Mouse (Mus musculus) naive thymus-derived CD4-positive, alpha-beta T cell, adult 2 months (primary cell): Measurements from ENCODE around the gene Cmip.
"Not testable (repeated sequence)": the region's sequence is repeated elsewhere in the genome, so short reads cannot be mapped to it uniquely, and the experiment has no call there.

Experiments used
- DNase-seq: peaks from one replicate; pipeline ENCODE4 v3.0.0-alpha.2; 2011; ENCODE audit warnings: low read depth

Cmip gene

DNA sequence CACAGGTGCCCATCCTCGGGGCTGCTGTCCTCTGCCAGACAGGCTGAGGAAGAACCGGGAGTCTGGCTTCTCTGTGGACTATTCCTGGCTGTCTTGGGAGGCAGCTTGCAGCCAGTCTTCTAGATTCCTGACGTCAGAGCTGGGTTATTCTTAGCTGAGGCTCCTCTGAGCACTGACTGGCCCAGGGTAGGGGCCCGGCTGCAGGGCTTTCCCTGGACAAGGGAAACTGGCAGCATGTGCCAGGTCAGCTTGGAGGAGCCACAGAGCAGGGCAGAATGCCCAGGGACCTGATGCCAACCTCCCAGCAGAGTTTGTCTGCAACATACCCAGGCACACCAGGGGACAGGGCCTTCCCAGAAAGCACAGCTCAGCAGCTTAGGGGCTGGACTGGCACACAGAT is 166.2 kb downstream of the Cmip start:
- no peak for DNase-seq

DNA sequence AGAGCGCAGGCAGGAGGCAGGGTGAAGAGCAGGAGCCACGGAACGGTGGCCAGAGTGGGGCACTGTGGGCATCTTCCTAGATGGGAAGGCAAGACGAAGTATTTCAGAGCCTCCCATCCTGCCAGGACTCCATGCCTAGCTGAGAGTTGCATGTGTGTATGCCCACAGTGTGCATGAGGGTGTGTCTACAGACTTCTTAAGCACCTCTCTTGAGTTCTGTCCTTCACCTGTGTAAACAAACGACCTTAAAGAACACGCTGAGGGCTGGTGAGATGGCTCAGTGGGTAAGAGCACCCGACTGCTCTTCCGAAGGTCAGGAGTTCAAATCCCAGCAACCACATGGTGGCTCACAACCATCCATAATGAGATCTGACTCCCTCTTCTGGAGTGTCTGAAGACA is 171.0 kb downstream of the Cmip start:
- not testable (repeated sequence) for DNase-seq

DNA sequence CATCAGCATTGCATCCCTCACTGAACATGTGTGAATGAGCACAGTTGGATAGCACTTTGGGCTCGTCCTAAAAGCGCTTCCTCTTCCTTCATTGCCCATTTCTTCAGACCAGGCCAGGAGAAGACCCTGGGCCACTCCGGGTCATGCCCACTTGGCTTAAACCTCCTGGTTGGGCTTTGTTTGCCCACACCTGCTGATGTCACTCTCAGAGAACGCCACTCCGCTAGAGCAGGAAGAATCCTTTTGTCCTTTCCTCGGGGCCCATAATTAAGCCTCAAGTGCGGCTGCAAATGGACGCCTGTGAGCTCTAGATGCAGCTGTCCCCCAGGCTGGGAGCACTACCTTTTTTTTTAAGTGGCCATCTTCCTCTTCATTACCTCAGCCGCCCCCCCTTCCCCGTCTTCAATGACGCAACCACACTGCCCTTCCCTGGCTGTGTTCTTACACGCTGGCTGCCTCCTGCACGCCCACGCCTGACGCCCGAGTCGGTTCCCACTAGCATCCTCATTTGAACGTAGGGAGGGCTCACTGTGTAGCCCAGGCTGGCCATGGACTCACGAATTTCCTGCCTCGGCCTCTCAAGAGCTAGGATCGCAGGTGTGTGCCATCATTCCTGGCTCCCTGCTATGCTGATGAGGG is 171.8 kb downstream of the Cmip start:
- no peak for DNase-seq

DNA sequence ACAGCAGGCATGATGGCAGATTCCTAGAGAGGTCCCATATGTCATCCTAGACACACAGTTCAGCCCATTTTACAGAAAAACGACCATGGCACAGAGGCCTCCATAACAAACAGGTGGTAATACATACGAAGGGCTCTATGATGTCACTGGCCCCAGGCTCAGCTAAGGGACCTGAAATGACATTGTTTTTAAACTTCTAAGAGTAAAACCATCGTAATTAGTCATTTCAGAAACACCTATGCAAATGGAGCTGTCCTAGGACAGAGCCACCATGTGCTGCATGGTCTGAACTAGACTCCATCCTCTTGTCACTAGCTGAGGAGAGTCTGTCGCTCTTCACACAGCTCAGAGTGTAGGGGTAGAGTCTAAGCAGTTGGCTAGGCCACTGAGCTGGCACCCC is 173.8 kb downstream of the Cmip start:
- no peak for DNase-seq

DNA sequence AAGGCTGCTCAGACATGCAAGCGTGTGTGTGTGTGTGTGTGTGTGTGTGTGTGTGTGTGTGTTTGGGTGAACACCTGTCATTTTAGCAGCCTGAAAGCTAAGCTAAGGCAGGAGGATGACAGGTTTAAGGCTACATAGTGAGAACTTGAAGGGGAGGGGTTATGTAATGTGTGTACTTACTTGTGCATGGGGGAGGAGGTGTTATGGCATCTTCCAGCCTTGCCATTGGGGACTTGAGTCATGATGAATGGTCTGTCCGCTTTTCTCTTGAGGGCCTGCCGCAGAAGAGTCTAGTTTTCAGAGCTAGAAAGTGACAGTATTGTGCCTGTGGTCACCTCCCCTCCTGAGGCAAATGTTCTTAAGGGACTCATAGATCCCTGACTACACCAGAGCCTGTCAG is 174.7 kb downstream of the Cmip start:
- DNase-seq = no peak

DNA sequence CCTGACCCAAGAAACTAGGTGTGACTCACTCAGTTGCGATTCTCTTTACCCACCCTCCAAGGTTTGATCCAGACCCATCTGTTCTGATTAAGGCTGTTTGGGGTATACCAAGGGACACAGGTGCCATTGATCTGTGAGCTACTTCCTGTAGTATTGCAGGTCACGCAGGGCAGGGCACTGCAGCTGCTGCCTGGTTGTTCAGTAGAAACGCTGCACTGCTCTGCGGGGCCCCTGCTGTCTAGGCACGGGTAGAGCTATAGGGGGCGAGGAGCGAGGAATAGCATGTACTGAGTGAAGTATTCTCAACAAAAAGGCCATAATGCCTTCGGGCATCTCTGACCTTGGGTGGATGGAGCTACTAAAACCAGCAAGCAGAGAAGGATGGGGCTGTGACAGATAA is 175.2 kb downstream of the Cmip start:
- DNase-seq = no peak

DNA sequence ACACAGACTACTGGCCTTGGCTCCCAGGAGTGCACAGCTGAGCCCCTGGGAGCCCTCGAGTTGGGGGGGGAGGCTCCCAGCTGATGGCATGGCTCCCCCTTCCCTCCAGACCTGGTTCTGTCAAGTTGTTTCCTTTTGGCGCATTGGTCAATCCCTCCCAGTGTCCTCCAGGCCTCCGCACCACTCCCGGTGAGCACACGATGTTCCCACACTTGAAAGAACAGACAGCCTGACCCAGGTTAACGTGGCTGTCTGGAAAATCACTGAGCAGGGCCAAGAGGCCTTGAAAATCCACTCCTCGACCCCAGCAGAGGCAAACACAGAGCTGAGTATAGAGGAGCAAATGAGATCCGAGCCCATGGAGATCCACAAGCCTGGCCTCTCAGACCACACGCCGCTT is 177.1 kb downstream of the Cmip start:
- DNase-seq = no peak

DNA sequence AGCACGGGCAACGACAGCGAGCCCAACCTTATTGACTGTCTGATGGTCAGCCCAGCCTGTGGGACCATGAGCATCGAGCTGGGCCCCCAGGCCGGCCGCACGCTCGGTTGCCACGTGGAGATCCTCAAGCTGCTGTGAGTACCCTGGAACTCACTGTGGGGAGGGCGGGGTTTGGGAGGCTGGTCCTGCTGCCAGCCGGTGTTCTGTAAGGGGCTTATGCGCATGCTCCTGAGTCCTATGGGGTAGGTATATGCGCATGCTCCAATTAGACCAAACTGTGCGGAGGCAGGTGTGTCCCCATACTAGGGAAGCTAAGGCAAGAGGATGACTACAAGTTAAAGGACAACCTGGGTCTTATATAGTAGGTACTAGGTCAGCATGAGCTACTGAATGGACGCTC is 179.9 kb downstream of the Cmip start:
- no peak for DNase-seq

DNA sequence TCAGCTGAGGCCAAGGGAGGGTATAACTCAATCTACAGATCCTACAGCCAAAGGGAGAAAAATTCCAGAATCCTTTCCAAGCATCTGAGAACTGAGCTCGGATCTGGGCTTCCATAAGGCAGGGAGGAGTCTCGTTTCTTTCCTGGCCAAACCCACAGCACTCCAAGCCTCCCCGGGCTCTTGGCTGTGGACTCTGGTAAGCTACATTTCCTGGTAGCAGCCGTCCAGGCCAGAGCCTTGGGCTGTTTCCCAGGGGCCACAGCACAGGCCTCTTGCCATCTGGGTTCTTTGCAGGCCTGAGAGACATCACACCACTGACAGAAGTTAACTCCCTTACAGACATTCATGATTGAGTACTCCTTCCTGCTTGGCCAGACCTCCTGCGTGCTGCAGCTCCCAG is 180.8 kb downstream of the Cmip start:
- no peak for DNase-seq

DNA sequence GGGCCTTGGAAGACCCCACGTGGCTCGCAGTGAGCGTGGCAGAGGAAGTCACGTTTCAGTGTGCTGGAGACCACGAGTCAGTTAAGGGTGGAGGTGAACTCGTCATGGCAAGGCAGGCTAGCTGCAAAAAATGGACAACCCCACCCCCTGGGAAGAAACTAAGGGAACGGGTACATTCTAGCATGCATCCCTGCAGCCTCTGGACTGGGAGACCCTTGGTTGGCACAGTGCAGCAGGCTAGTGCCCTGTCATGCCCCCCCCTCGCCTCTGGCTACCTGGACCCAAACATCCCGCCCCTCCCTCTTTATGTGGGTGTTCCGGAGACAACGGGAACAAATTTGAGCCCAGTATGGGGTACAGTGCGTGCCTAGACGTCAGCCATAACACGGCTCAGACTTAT is 183.5 kb downstream of the Cmip start:
- DNase-seq = no peak

DNA sequence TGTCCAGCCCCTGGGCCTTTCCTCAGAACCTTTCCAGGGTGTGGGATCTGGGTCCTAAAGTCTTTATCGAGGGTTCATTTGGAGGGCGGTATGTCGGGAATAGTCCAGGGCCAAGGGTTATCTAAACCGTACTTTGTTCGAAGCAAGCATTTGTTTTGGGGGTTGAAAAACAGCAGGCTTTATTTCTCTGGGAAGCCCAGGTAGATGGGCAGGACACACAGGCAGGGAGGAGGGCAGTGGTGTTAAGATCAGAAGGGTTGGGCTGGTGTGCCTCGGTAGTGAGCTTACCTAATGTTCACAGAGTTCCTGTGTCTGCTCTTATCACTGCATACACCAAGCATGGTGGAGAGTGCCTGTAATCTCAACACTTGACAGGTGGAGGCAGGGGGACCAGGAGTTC is 183.9 kb downstream of the Cmip start:
- no peak for DNase-seq

DNA sequence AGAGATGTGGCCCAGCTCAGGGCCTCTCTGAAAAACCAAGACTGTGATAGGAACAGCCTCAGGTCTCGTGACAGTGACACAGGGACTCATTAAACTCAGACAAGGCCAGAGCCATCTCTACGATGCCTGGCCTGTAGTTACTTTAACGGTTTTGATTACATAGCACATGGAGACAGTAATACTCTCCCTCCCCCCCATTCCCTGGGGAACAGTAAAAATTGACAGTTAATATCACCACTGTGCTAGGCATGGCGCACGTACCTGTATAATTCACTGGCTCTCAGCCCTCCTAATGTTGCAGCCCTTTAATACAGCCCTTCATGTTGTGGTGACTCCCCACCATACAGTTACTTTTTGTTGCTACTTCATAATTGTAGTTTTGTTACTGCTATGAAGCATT is 188.6 kb downstream of the Cmip start:
- DNase-seq = no peak

DNA sequence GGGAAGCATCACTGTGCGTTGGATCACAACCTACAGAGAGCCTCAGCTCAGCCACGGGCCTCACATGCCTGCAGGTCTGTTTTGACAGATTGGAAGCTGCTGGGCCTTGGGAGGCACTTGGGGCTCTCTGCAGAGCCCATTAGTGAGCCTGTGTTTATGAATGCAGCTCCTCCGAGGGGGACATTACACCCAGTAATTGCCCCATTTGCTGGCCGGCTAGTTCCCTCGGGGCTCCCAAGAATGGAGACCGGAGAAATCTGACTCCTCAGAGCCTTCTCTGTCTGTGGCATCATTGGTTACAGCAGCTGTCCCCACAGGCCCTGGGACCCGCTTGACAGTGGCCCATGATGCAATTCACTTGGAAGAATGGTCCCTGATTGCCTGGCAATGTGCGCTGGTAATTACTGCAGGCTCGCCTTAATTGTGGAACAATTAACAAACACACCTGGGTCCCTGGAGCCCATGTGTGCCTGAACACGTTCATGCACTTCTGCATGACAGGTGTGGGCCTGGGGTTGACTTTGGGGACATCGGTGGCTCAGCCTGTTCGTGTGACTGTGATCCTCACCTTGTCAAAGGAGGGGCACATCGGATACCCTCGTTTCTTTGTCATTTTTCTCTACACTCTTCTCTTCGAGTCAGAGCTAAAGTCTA is 189.6 kb downstream of the Cmip start:
- no peak for DNase-seq

DNA sequence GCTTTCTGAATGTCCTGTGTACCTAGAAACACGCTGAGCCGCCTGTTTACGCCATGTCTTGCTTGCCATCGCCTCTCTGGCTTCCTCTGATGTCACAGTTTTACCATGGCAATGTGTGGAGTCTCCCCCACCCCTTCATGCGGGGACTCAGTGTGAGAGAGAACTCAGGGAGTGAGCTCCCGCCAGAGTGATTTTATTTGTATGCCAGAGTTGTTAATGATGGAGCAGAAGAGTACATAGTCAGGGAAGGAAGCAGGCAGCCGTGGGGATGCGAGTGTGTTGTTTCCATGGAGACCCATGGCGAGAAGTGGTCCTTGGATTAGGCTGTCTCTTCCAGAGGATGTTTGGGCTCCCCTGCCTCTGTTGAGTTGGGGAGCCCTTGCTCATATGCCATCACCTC is 194.2 kb downstream of the Cmip start:
- DNase-seq = no peak

DNA sequence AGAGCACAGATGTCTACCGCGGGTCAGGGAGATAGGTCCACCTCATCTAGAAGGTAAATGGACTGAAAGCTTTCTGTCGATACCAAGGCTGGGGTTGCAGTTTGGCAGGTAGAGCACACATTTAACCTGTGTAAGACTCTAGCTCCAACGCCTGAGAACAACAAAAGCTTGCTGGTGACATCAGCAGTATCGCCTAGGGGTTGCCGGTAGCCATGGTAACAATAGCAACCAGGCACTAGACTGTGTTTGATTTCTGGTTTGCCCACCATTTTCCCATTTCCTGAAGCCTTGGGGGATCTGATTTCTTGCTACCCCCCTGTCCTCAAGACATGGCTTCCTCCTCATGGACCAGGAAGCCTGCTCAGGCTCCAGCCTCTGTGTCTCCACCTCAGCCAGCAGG is 197.1 kb downstream of the Cmip start:
- no peak for DNase-seq

DNA sequence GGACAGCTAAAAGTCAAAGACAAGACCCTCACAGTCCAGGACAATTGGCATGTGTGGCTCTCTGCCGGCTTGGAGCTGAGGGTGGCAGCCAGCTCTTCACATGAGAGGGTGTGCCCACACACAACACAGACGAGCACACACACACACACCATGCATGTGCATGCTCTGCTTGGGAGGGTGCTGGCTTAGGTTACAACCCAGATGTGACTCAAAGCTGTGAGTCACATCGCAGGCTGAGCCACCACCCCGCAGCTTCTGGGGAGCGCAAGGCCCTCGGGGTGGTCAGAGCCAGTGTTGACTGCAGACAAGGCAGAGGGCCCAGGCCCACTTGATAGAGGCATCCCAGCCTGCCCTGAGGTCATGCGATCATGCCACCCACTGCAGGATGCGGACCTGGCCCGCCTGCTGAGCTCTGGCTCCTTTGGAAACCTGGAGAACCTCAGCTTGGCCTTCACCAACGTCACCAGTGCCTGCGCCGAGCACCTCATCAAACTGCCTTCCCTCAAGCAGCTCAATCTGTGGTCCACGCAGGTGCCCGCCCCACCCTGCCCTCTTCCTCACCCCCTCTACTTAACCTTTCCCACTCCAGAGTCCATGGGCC is 197.8 kb downstream of the Cmip start:
- no peak for DNase-seq

DNA sequence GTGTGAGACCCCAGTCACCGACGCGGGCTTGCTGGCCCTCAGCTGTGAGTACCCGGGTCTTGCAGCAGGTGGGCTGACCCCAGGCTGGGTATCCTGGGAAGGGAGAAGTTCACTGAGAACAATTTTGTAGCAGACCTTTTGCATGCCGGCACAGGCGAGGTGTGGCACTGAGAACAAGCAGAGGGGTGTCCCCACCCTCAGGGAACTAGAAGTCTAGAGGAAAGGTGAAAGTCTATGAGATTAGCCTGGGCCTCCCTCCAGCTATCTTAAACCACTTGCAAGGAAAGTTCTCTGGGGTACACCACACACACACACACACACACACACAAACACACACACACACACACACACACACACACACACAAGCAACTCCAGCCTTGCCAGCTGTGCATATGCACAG is 198.8 kb downstream of the Cmip start:
- no peak for DNase-seq

DNA sequence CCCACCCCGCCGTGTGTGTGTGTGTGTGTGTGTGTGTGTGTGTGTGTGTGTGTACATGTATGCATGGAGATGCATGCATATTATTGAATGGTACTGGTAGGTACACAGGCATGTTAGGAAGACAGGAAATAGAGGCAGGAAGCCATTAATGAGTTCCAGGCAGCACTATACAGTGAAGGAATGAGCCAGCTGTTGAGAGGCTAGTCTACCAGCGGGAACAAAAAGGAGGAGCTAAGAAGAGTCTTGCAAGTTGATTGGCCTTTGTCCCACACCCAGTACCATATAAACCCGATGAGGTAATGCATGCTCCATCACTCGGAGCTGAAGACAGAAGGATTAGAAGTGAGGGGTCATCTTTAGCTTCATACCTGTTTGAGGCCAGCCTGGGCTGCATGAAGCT is 201.6 kb downstream of the Cmip start:
- no peak for DNase-seq

DNA sequence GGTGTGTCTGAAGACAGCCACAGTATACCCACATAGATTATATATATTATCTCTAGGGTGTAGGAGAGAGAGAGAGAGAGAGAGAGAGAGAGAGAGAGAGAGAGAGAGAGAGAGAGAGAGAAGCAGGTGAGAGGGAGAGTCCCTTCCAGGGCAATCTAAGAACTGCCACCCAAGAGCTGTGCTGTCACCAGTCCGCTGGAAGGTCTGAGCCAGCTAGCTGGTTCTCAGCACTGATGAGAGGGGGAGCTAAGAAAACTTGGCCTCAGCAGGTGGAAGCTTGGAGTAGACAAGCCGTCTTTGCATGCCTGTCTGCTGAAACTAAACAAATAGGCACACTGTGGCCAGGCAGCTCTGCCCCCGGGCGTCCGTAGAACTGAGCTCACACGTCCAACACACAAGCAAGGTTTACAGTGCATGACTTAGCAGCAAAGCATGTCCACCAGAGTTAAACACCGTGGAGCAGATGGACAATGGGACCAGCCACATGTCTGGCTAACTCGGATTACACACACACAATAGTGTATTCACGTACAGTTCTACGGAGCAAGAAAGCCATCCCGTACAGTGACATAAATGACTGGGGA is 205.9 kb downstream of the Cmip start:
- DNase-seq = no peak

DNA sequence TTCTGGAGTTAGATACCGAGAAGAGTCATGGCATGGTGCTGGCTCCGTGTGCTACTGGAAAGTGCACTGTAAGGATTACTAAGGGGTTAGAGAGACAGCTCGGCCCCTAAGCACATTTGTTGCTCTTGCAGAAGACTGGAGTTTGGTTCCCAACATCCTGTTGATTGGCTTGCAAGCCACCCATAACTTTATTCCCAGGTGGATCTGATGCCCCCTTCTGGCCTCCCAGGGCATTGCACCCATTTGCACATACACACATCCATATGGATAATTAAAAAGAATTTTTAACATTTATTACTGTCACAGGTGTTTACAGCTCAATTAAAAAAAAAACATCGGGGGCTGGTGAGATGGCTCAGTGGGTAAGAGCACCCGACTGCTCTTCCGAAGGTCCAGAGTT is 207.7 kb downstream of the Cmip start:
- DNase-seq = peak; percentile 28

DNA sequence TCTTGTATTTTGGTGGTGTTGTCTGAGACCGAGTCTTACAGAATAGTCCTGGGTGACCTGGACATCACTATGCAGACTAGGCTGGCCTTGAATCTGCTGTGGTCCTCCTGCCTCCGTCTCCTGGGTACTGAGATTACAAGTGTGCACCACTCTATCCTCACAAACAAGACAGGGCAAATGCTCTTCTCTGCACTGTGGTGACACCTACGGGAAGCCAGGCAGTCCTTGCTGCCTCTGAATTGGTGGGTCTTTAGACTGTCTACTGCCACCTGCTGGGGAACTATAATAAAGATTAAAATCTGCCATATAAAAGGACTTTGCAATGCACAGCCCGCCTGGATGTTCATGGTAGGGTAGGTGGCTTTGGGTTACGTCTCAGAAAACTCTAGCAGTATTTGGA is 208.4 kb downstream of the Cmip start:
- peak; percentile 89 for DNase-seq

DNA sequence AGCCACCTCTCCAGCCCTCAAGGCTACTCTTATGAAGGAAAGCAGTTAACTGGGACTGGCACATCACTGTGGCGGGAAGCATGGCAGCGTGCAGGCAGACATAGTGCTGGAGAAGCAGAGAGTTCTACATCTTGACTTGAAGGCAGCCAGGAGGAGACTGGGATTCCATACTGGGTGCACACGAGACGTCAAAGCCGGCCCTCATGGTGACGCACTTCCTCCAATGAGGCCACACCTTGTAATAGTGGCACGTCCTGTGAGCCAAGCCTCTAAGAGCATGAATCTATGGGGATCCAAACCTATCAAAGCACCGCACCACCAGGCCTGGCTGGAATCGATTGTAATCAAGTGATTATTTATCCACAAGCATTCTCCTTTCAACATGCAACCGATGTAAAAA is 210.6 kb downstream of the Cmip start:
- no peak for DNase-seq
